Mouse (Mus musculus) olfactory bulb, adult 2 months (tissue): ENCODE measurements around the gene Gm49321.

Experiments
- CTCF ChIP-seq: fragments of 200-500 bp; IDR thresholded peaks from 2 replicates; pipeline ENCODE4 v1.5.1; 2012; ENCODE audit warnings: low read depth, mild to moderate bottlenecking, low read length, moderate library complexity; ENCODE audit not compliant: insufficient read depth
- POLR2A ChIP-seq: fragments of 200-500 bp; IDR thresholded peaks from 2 replicates; pipeline ENCODE4 v1.6.1; 2012; ENCODE audit warnings: mild to moderate bottlenecking, low read depth, low read length, moderate library complexity; ENCODE audit not compliant: insufficient read depth

DNA sequence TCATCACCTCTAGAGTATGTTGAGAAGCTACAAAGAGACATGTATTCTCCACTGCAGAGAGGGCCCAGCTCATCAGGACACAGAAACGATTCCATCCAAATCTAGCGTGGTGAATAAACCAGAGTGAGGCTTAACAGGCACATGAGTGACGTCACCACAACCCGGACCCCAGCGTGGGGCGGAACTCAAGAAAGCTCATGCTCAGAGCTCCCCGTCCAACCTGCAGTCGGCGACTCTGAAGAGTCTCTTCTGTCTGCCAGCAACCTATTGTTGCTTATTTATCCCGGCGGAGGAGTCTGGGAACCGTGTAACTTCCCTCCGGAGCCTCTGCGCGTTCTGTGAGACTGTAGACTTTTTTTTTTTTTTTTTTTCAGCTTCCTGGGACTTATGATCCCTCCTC lies 15.4 kb downstream of the Gm49321 start:
- TF ChIP-seq POLR2A (no peak), CTCF (no peak)
